12 mouse cellular contexts compared by ENCODE assay signal in genomic region chr2:125515291-125516057, GRCm38 (mm10). TPM values are rescaled to one million over a fixed set of nuclear protein-coding genes. Genes with fewer than 3 reads are reported as not detected.
DNase-seq lines count a peak whose midpoint lies in the region; ATAC-seq and TF ChIP-seq lines count a peak whose summit lies in the region.
"Had no signal": no experiment of that assay in that cellular context is flagged by ENCODE, and none has a peak within 500 bp of the region (broad histone marks: within the 10 kb centered on the region; RNA-seq: fewer than 3 reads in every experiment).

No protein-coding gene starts in this region.

- H3K4me1 ChIP-seq in heart, embryonic 14.5 days (ENCODE audit: control insufficient read depth in 2 of 2, insufficient read depth in 2 of 2, low read length in 2 of 2), result peaks cover 8 to 23% of the 10 kb centered on the region in 2 experiments
- H3K4me1 ChIP-seq in heart, postnatal 0 days (ENCODE audit: control insufficient read depth, insufficient read depth), result peaks cover 15% of the 10 kb centered on the region
- no peaks in the 10 kb centered on the region for H3K4me1 ChIP-seq in hindbrain, embryonic 16.5 days (ENCODE audit: control insufficient read depth, insufficient read depth, low read depth, low read length)

- H3K27ac ChIP-seq in heart, embryonic 14.5 days (replicated peaks in 1 of 2; ENCODE audit: control insufficient read depth in 1 of 2, insufficient read depth in 1 of 2, low read depth in 2 of 2, low read length in 2 of 2), result peak overlapping the region; percentile 49 to 51
- peak overlapping the region; percentile 48 for H3K27ac ChIP-seq in heart, postnatal 0 days (ENCODE audit: low read depth)
- H3K27ac ChIP-seq in hindbrain, embryonic 16.5 days (ENCODE audit: low read depth, low read length), result no peak overlapping the region
- H3K27ac ChIP-seq: limb, embryonic 13.5 days; stomach, postnatal 0 days had no signal

- TF ChIP-seq CTCF in heart, postnatal 0 days (IDR thresholded peaks at IDR 0.05; ENCODE audit: low read depth), result no peak

- DNase-seq in heart, postnatal 4 days, result no peak
- peak; percentile 24 for DNase-seq in testis, postnatal 10 days (ENCODE audit: low spot score)
- no peak for DNase-seq in testis, postnatal 14 days (ENCODE audit: low spot score)
- DNase-seq in heart, postnatal 0 days (ENCODE audit: low spot score), result no peak
- DNase-seq in urinary bladder, adult 18-20 months (ENCODE audit: low spot score in 2 of 2), result no peak
- DNase-seq: adrenal gland, postnatal 10 days; kidney, postnatal 36 days had no signal

- no peaks in the 10 kb centered on the region for H3K36me3 ChIP-seq in heart, embryonic 14.5 days (ENCODE audit: control insufficient read depth, insufficient read depth, low read length)
- H3K36me3 ChIP-seq in heart, postnatal 0 days (replicated peaks; ENCODE audit: control insufficient read depth, insufficient read depth, low read length), result no peaks in the 10 kb centered on the region
- H3K36me3 ChIP-seq in hindbrain, embryonic 16.5 days (ENCODE audit: control insufficient read depth, insufficient read depth, low read length), result no peaks in the 10 kb centered on the region
- H3K36me3 ChIP-seq: limb, embryonic 13.5 days had no signal

- H3K27me3 ChIP-seq in heart, embryonic 14.5 days (ENCODE audit: control insufficient read depth, insufficient read depth, low read length), result no peaks in the 10 kb centered on the region
- H3K27me3 ChIP-seq in heart, postnatal 0 days (ENCODE audit: control insufficient read depth, insufficient read depth, low read length), result no peaks in the 10 kb centered on the region
- H3K27me3 ChIP-seq in hindbrain, embryonic 16.5 days (replicated peaks; ENCODE audit: control insufficient read depth, insufficient read depth, low read length), result no peaks in the 10 kb centered on the region
- H3K27me3 ChIP-seq: limb, embryonic 13.5 days had no signal

- no peak for TF ChIP-seq EP300 in heart, postnatal 0 days (IDR thresholded peaks at IDR 0.05; ENCODE audit: low read depth)

- H3K4me3 ChIP-seq in heart, embryonic 14.5 days (ENCODE audit: control insufficient read depth in 1 of 2, insufficient read depth in 1 of 2, low read depth in 1 of 2, low read length in 2 of 2), result no peak overlapping the region
- H3K4me3 ChIP-seq in heart, postnatal 0 days (ENCODE audit: low read depth, low read length), result no peak overlapping the region
- no peak overlapping the region for H3K4me3 ChIP-seq in hindbrain, embryonic 16.5 days (ENCODE audit: low read length)
- H3K4me3 ChIP-seq: limb, embryonic 13.5 days had no signal

- H3K4me2 ChIP-seq in heart, embryonic 14.5 days (ENCODE audit: low read length), result no peak overlapping the region
- no peak overlapping the region for H3K4me2 ChIP-seq in heart, postnatal 0 days (ENCODE audit: low read depth, low read length)
- H3K4me2 ChIP-seq in hindbrain, embryonic 16.5 days (ENCODE audit: low read length), result no peak overlapping the region
- H3K4me2 ChIP-seq: limb, embryonic 13.5 days had no signal

- no peak for ATAC-seq in heart, embryonic 14.5 days (ENCODE audit: insufficient number of reproducible peaks, insufficient read depth, low FRiP score, low read depth)
- ATAC-seq in heart, postnatal 0 days (ENCODE audit: insufficient read depth, low read depth), result no peak
- ATAC-seq in hindbrain, embryonic 16.5 days, result no peak
- ATAC-seq: intestine, postnatal 0 days had no signal

- no peaks in the 10 kb centered on the region for H3K9me3 ChIP-seq in heart, embryonic 14.5 days (ENCODE audit: control insufficient read depth, low read length)
- no peaks in the 10 kb centered on the region for H3K9me3 ChIP-seq in heart, postnatal 0 days (replicated peaks; ENCODE audit: control insufficient read depth, low read length)
- H3K9me3 ChIP-seq in hindbrain, embryonic 16.5 days (ENCODE audit: control insufficient read depth, low read length), result no peaks in the 10 kb centered on the region
- H3K9me3 ChIP-seq: limb, embryonic 13.5 days had no signal

- WGBS in heart, embryonic 14.5 days, result 38% methylated on average over 12 of the region's 12 CpGs
- 42% methylated on average over 12 of the region's 12 CpGs for WGBS in heart, postnatal 0 days
- 65% methylated on average over 12 of the region's 12 CpGs for WGBS in hindbrain, embryonic 16.5 days

- H3K9ac ChIP-seq in heart, embryonic 14.5 days (ENCODE audit: low read length), result no peak overlapping the region
- H3K9ac ChIP-seq in heart, postnatal 0 days (replicated peaks; ENCODE audit: low read depth, low read length), result no peak overlapping the region
- H3K9ac ChIP-seq in hindbrain, embryonic 16.5 days (ENCODE audit: low read depth, low read length), result no peak overlapping the region
- H3K9ac ChIP-seq: limb, embryonic 13.5 days had no signal

RNA-seq across cellular contexts. Expression of gene Fbn1, which starts 7.7 kb away (rescaled TPM):
- 28.9 and 33.6 TPM in 2 replicates for polyA plus RNA-seq in heart, embryonic 14.5 days (2014; fragmentation: Nextera tagmentation; extraction: Ambion mirVana)
- 100 to 1,000 TPM; 223 to 241 TPM for total RNA-seq in heart, postnatal 4 days (2021)
- 101 and 127 TPM in 2 replicates for total RNA-seq in heart, postnatal 0 days (2014; rRNA removed; ENCODE audit: low replicate concordance)
- 11.7 and 12.7 TPM in 2 replicates for polyA plus RNA-seq in heart, postnatal 0 days (2015; fragmentation: Nextera tagmentation; extraction: Ambion mirVana)
- polyA plus RNA-seq in hindbrain, embryonic 16.5 days (2015; fragmentation: Nextera tagmentation; extraction: Ambion mirVana), result 2.1 and 3.6 TPM in 2 replicates

RNA-seq across cellular contexts. Expression of gene Gm9913, which starts 10.6 kb away (rescaled TPM):
- polyA plus RNA-seq in heart, embryonic 14.5 days (2014; fragmentation: Nextera tagmentation; extraction: Ambion mirVana), result 0.36 and 0.49 TPM in 2 replicates
- under 1 TPM; 0.57 to 0.65 TPM for total RNA-seq in heart, postnatal 4 days (2021)
- not detected in 2 replicates for total RNA-seq in heart, postnatal 0 days (2014; rRNA removed; ENCODE audit: low replicate concordance)
- 0.42 and 0.51 TPM in 2 replicates for polyA plus RNA-seq in heart, postnatal 0 days (2015; fragmentation: Nextera tagmentation; extraction: Ambion mirVana)
- 0.08 and 0.10 TPM in 2 replicates for polyA plus RNA-seq in hindbrain, embryonic 16.5 days (2015; fragmentation: Nextera tagmentation; extraction: Ambion mirVana)
